8 mouse cellular contexts compared by ENCODE assay signal in the genomic region with DNA sequence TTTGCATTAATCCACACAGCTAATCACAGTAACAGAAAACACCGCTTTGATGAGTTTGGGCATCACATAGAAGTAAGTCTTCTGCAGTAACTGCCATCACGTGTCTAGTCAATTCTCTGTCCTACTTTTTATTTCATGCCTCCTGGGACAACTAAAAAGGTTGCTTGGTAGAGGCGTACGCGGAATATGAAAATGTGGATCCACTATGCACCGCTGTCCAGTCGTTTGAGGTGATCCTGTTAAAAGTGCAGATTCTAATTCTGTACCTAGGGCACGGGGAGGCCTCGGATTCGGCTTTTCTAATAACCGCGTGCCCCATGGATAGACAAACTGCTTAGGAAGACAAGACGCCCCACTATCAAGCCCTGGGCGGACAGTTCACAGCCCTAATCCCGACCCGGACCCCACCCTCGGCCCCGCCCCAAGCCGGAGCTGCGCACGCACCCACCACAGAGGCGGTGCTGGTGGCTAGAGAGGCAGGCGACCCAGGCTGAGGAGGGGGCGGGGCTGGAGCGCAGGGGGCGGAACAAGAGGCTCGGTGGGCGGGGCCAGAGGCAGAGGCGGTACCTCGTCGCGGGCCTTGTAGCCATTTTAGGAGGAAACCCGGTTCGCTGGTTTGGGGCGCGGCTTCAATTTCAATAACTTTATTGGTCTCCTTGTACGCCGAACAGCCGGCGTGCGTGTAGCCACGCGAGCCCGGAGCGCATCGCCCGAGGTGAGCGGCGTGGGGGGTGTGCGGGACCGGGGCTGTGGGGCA. TPM values are rescaled to one million over a fixed set of nuclear protein-coding genes. Genes with fewer than 3 reads are reported as not detected.
DNase-seq lines count a peak whose midpoint lies in the region; ATAC-seq and TF ChIP-seq lines count a peak whose summit lies in the region.

TSS of gene Prkab2 (plus strand) at position 539 of the 757 bp plus-strand sequence.

- H3K36me3 ChIP-seq in hindbrain, embryonic 10.5 days = peaks cover 7% of the 10 kb centered on the region
- no peaks in the 10 kb centered on the region for H3K36me3 ChIP-seq in lung, postnatal 0 days (ENCODE audit: insufficient read depth, low read length)

- peak within 1 kb of the TSS; percentile 51 for H3K9ac ChIP-seq in lung, postnatal 0 days (replicated peaks; ENCODE audit: low read depth)

- H3K4me2 ChIP-seq in lung, postnatal 0 days (replicated peaks; ENCODE audit: low read depth, low read length) = peak within 1 kb of the TSS; percentile 94

- H3K4me3 ChIP-seq in hindbrain, embryonic 10.5 days = peak within 1 kb of the TSS; percentile 87
- peak within 1 kb of the TSS; percentile 87 for H3K4me3 ChIP-seq in lung, postnatal 0 days (ENCODE audit: low read depth, low read length)

- no peak for TF ChIP-seq EP300 in lung, postnatal 0 days (IDR thresholded peaks at IDR 0.05)

- H3K27ac ChIP-seq in hindbrain, embryonic 10.5 days = peak within 1 kb of the TSS; percentile 89
- H3K27ac ChIP-seq in lung, postnatal 0 days (ENCODE audit: low read length) = peak within 1 kb of the TSS; percentile 21; the same call in 1 of the 2 replicates

- H3K9me3 ChIP-seq in hindbrain, embryonic 10.5 days = 0 out of 2 replicates have a peak, but pooled peaks cover 3% of the 10 kb centered on the region
- H3K9me3 ChIP-seq in lung, postnatal 0 days (ENCODE audit: low read length) = no peaks in the 10 kb centered on the region

- no peaks in the 10 kb centered on the region for H3K27me3 ChIP-seq in hindbrain, embryonic 10.5 days (ENCODE audit: insufficient read depth, poor library complexity, severe bottlenecking)
- no peaks in the 10 kb centered on the region for H3K27me3 ChIP-seq in lung, postnatal 0 days (replicated peaks; ENCODE audit: insufficient read depth, low read length)

- H3K4me1 ChIP-seq in hindbrain, embryonic 10.5 days (replicated peaks) = peaks cover 17% of the 10 kb centered on the region
- H3K4me1 ChIP-seq in lung, postnatal 0 days (ENCODE audit: insufficient read depth, low read depth, low read length) = 0 out of 2 replicates have a peak, but pooled peaks cover 6% of the 10 kb centered on the region

- peak; percentile 98 for DNase-seq in MN1 (ENCODE audit: low spot score)
- peak; percentile 99 for DNase-seq in cerebellum, adult 9-10 months
- DNase-seq in hindbrain, embryonic 10.5 days (ENCODE audit: low spot score) = peak; percentile 100
- peak; percentile 99 for DNase-seq in layer of hippocampus, adult 9-11 months
- DNase-seq in lung, postnatal 0 days (ENCODE audit: low spot score) = peak; percentile 98
- peak; percentile 98 for DNase-seq in ovary, postnatal 14 days (ENCODE audit: low spot score)
- peak; percentile 99 for DNase-seq in thymus, postnatal 14 days

- WGBS in hindbrain, embryonic 10.5 days = 2% methylated on average over 51 of the region's 51 CpGs
- WGBS in lung, postnatal 0 days = 1% methylated on average over 41 of the region's 51 CpGs

- peak; percentile 82 for ATAC-seq in frontal cortex, adult (ENCODE audit: low TSS enrichment)
- ATAC-seq in lung, postnatal 0 days = peak; percentile 97

- TF ChIP-seq CTCF in lung, postnatal 0 days (IDR thresholded peaks at IDR 0.05) = no peak

RNA-seq across cellular contexts. Expression of gene Prkab2, which starts in this region (rescaled TPM):
- 6.4 and 7.4 TPM in 2 replicates for polyA plus RNA-seq in hindbrain, embryonic 10.5 days (2016; fragmentation: Nextera tagmentation; extraction: Ambion mirVana)
- polyA plus RNA-seq in lung, postnatal 0 days (2015; fragmentation: Nextera tagmentation; extraction: Ambion mirVana) = 3.1 and 3.7 TPM in 2 replicates

Comparison
In these comparisons a context has a peak if more than half of its experiments do, and no peak if none do; other contexts are left out.
1. Peak in every context shown above with its lines: DNase-seq, ATAC-seq, H3K4me3 ChIP-seq and H3K27ac ChIP-seq.